Mouse (Mus musculus) thymus, adult 18-20 months (tissue): Measurements from ENCODE around the gene Mmrn2.
"Not testable (repeated sequence)": the region's sequence is repeated elsewhere in the genome, so short reads cannot be mapped to it uniquely, and the experiment has no call there.

ENCODE experiments used
- DNase-seq, 2 experiments: peaks; one replicate each; pipeline ENCODE4 v3.0.0; 2022; ENCODE audit warnings: mixed read lengths in 2 of 2

The Mmrn2 gene

GRCm38 (mm10) chr14:34410716-34411115, 35.5 kb downstream of the Mmrn2 start:
- no peak for DNase-seq

DNA sequence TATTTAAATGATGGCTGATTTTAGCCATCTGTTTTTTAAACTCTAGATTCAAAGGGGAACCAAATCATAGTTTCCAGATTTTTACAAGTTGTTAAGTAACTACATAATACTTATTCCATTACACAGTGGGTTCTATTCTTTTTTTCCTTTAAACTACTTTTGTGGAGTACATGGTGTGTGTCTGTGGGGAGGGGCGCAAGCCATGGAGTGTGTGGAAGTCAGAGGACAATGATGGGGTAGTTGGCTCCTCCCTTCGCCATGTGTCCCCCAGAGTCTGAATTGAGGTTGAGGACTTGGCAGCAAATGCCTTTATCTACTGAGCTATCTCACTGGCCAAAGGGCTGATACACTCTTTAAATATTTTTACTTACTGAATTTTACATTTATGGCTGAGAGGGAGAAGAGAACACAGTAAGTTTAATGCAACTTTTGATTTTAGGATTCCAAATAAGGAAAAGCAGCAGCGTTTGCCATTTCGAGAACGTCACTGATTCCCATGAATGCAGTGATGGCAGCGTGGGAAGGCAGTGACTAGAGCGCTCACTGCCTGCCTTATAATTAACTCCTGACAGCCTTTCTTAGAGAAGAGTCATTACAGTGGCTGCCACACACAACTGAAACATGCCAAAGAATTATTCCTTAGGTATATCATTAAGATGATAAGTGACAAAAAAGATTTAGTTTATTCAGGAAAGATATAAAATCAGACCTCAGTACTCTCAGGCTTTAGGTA, 37.1 kb downstream of the Mmrn2 start:
- no peak for DNase-seq

DNA sequence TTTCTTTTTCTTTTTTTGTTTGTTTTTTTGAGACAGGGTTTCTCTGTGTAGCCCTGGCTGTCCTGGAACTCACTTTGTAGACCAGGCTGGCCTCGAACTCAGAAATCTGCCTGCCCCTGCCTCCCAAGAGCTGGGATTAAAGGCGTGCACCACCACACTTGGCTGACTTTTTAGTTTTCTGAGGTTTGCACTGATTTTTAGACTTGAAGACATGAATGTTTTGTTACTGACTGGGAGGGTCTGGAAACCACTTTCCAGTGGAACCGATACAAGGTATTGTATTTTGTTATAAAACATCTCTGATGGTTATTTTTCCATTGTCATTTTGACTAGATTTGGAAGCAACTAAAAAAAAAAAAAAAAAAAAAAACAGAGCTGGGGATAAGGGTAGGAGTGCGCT, 41.7 kb downstream of the Mmrn2 start:
- DNase-seq: not testable (repeated sequence)

- no peak for DNase-seq
These were observed 42.2 kb downstream of the Mmrn2 start for GRCm38 (mm10) chr14:34417501-34417900.

- DNase-seq: no peak
These were observed 45.8 kb downstream of the Mmrn2 start for GRCm38 (mm10) chr14:34421078-34421477.

- no peak for DNase-seq
These were observed 53.0 kb downstream of the Mmrn2 start for GRCm38 (mm10) chr14:34428274-34428673.

- DNase-seq: no peak
These were observed 53.8 kb downstream of the Mmrn2 start for GRCm38 (mm10) chr14:34429069-34429468.

DNA sequence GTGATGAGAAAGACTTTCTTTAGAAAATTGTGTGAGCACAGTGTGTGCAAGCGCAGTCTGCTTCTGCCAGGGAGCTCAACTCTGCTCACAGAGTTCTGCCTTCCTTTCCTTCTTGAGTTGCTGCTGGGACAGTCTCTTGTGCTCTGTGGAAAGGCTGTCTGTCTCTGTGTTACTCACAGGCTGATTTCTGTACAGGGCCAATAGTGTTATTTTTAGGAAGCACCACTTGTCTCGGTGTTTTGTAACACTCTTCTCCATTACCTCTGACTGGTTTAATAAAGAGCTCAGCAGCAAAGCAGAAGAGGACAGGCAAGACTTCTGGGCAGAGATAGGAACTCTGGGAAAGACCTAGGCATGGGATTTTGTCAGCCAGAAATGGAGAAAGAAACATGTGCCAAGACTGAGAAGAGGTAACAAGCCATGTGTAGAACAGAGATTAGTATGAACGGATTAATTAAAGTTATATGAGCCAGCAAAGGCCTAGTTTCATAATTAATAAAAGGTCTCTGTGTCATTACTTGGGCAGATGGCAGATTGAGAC, 65.3 kb downstream of the Mmrn2 start:
- DNase-seq: no peak

GRCm38 (mm10) chr14:34442531-34442930, 67.3 kb downstream of the Mmrn2 start:
- DNase-seq: no peak

DNA sequence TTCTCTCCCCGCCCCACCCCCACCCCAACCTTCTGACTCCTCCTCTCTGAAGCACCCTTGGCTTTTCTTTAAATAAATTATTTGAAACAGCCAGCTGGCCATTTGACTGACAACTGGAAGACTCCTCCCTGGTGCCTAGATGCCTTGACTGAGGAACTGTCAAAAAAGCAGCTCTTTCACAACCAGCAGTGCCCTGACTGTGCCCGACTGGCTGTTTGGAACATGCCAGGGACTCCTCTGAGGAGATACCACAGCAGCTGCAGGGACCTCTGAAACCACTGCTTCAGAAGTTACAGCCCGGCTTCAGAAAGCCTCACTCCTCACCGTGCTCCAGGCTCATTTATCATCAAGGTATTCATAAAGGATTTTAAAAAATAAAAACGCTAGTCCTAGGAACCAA, 69.1 kb downstream of the Mmrn2 start:
- no peak for DNase-seq

GRCm38 (mm10) chr14:34444924-34445323, 69.7 kb downstream of the Mmrn2 start:
- no peak for DNase-seq

DNA sequence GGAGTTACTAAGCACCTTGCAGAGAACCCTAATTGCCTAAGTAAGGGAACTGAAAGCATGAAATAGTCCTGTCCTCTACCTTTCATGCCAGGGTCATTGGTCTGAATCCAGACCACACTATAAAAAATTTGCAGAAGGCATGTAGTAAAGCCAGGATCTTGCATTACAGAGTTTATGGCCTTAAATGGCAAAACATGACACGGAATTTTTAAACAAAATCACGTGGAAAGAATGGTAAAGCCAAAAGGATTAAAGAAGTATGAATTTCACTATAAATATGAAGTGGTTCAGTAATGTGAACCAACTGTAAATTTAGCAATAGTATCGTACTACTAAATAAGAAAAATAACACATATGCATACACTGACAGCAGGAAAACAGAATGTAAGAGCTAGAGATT, 70.1 kb downstream of the Mmrn2 start:
- no peak for DNase-seq

GRCm38 (mm10) chr14:34446624-34447023, 71.4 kb downstream of the Mmrn2 start:
- DNase-seq: no peak

GRCm38 (mm10) chr14:34447659-34448058, 72.4 kb downstream of the Mmrn2 start:
- no peak for DNase-seq

DNA sequence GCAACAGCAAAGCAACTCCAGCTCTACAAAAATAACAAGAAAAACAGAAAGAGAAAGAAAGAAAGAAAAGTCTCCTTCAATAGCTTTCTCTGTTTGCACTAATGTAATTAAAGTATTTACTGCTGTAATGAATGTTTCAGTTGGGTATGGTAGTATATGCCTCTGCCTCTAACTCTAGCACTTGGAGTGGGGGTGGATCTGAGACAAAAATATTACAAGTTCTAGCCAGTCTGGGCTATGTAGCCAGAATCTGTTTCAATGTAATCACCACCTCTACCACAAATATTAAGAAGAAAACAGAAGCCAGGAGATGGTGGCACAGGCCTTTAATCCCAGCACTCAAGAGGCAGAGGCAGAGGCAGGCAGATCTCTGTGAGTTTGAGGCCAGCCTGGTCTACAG, 73.1 kb downstream of the Mmrn2 start:
- DNase-seq: no peak

DNA sequence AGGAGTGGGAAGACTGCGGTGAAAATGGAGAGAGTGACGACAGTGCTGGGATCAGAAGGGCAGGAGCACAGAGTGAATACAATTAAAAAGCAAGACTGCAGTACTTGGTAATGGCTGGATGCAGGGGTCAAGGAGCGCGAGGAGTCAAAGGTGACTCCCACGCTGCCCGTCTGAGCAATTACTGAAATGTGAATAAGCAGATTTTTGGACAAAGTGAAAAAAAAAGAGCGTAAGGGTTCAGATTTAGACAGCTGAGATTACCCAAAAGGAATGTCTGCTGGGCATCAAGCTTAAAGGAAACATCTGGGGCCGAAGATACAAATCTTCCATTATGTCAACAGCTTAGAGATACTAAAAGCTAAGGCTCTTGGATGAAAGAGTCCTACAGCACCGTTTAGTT, 74.5 kb downstream of the Mmrn2 start:
- no peak for DNase-seq

- no peak for DNase-seq
These were observed 75.2 kb downstream of the Mmrn2 start for GRCm38 (mm10) chr14:34450451-34450850.

- DNase-seq: no peak
These were observed 76.6 kb downstream of the Mmrn2 start for GRCm38 (mm10) chr14:34451872-34452271.

- DNase-seq: no peak
These were observed 78.4 kb downstream of the Mmrn2 start for GRCm38 (mm10) chr14:34453648-34454047.
